Mouse (Mus musculus): Measurements from ENCODE around the gene Slc35e4.
"Not testable (repeated sequence)": the region's sequence is repeated elsewhere in the genome, so short reads cannot be mapped to it uniquely, and the experiment has no call there.

DNA sequence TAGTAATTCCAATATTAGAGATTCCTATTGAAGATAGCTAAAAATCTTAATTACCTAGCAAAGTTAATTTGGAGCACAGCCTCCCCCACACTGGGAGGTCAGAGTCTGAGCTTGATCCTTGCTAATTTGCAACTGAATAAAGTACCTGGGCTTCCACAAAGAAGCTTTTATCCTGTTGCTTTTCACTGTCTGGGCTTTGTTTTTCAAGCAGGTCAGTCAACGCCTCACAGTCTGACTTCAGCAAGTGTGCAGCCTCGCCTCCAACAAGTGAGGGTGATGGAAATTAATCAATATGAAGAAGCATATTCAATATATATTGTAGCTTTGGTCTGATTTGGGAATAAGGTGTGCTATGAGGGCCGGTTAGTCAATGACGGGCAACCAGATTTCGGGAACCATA, 40.4 kb upstream of the Slc35e4 start:
- TF ChIP-seq CTCF (conservative IDR thresholded peaks at IDR 0.05; ENCODE audit: insufficient read depth, insufficient read length, low read depth, low read length); POLR2A (IDR thresholded peaks at IDR 0.05; ENCODE audit: low read depth, low read length): not testable (repeated sequence)

Measured in kidney, adult 2 months (tissue).